Mouse (Mus musculus): ENCODE measurements around the gene Igtp.

DNA sequence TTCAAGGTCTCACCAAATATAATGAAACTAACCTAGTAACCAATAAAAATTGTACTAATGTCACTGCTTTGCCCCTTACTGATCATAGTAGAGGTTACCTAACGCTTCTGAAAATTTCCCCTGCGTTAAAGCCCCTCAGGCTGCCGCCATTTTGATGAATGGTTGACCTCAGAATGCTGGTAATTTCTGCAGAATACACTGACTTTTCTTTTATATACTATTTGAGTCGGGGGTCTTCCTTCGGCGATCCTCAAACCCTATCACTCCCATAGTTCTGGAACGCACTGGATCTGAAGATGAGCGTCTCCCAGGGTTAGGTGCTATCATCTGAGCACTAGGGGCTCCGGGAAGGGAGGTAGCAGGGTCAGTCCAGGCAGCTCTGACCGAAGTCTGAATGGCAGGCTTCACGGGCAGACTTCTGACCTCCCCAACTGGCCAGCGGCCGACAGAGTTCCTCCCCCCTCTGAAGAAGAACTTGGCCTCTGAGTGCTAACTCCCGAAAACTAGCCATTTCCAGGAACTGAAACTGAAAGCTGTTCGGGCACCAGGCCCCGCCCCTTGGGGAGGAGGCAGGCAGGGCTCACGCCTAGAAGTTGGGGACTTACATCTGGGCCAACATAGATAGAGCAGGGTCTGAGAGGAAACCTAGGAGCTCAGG, 15.2 kb downstream of the Igtp start:
- TF ChIP-seq EP300 (IDR thresholded peaks at IDR 0.05; ENCODE audit: low read depth) (no peak), CTCF (IDR thresholded peaks at IDR 0.05; ENCODE audit: low read depth) (no peak)
